Mouse (Mus musculus) adrenal gland, adult 18-20 months (tissue): ENCODE results near the gene Ccdc106. TPM values are rescaled to one million over a fixed set of nuclear protein-coding genes. Genes with fewer than 3 reads are reported as not detected.

ENCODE experiments used
- DNase-seq, 2 experiments: peaks; one replicate each; pipeline ENCODE4 v3.0.0; 2021 to 2022; ENCODE audit warnings: low spot score in 2 of 2
- total RNA-seq, 2 experiments: library from RNA; stranded (reverse); gene quantifications; 1 replicate in 1 of 2; 2 replicates in 1 of 2; pipeline ENCODE4 v1.2.3; 2021

Ccdc106 gene
- total RNA-seq, 2 experiments from 2014 or later: 1.5 to 2.6 TPM

DNA sequence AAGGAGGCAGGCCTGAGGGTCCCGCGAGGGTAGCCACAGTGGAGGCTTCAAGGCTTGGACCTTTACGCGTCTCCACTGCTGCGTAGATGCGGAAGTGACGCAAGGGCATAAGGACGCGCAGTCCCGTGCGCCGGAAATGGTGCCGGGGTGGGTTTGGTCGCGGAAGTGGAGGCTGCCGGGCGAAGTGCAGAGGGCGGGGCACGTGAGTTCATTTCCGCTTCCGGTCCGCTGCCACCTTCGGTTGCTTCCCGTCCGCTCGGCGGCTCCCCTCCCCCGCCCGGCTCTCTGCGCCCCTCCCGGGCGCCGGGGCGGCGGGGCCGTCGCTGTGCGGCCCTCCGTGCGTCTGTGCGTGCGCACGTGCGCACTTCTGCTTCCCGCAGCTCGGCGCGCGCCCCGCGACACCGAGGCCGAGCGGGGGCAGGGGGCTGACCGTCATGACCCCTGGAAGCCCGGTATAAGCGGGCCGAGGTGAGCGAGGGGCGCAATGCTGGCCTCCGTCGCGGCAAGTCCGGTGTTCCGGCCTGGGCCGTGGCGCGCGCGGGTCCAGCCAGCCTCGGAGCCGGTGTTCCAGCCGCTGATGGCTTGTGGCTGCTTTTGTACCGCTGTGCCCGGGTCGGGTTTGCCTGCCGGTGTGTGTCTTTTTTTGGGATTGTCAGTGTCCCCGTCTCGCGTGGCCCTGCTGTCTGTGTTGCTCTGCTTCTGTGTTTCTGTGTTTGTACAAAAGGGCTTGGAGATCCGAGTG, 59.8 kb downstream of the Ccdc106 start, which contains the start of gene Epn1:
Gene Epn1 (plus strand): TSS at position 226 of the 742 bp plus-strand sequence.
- peak; percentile 94 to 95 for DNase-seq

DNA sequence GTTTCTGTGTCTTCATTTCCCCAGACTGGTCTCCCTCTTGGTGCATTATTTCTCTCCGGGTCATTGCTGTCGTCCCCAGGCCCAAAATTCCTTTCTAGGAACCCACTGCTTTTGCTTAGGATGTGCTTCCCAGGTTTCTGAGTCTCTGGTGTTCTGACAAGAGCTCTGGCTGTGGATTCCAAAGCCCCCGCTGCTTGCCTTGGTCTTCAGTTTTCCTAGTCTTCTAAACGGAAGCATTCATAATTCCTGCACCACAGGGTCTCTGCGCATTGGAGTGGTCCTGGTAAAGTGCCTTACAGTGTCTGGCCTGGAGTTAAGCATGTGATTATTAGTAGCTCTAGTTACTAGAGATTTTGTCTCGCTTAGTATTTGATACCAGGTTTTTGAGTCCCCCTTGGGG, 60.5 kb downstream of the Ccdc106 start:
- DNase-seq: no peak

DNA sequence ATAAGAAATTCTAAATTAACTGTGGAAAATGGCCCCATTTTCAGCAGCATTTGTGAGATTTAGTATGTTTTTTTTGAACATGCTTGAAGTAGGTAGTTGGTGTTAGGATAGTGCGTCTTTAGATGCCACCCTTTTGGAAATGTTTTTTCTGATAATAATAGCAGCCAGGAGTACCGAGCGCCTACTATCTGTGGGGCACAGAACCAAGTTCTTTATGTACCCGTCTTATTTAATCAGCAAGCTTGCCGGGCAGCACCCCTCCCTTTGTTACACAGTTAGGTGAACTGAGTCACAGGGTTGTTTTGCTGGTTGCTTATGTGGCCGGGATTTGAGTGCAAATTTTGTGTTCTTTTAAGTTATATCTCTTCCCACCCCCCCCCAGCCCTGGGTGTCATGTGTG, 60.9 kb downstream of the Ccdc106 start:
- no peak for DNase-seq

DNA sequence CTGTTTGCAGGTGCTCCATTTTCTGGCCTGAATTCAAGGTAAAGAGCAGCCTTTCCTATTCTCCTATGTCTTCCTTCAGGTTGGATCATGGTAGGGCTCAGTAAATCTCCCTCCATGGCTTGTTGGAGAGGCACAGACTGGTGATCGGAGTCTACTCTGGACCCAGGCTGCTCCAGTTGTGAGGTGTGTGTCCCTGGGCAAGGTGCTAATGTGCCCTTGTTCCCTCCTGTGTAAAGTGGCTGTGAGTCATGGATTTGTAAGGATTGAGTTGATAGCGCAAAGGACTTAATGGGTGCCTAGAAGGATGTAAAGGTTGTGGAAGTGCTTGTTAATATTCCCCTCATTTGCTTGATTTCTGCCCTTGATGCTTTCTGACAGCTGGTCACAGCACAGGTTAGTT, 61.6 kb downstream of the Ccdc106 start:
- DNase-seq: no peak

DNA sequence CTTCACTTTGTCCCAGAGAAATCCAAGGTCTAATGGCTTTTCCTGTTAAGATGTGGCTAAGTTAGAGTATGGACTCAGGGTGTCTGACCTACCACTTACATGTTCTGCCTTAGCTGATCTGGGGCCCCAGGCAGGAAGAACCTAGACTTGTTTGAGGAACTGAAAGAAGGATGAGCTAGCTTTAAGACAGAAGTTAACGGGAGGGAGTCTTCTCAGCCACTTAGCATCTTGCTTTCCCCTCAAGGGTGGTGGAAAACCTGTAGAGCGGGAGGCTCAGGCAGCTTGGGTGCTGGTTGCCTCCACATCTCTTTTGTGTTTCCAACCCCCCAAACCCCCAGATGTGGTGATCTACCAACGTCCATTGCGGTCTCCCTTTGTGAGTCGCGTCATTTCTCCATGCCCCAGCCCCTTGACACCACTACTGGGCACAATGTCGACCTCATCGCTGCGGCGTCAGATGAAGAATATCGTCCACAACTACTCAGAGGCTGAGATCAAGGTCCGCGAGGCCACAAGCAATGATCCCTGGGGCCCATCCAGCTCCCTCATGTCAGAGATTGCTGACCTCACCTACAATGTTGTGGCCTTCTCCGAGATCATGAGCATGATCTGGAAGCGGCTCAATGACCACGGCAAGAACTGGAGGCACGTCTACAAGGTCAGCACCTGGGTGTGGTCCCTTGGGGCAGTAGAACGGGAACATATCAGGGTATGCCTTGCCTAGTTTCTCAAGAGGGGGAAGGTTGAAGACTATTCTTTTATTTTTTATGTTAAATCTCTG, 63.2 kb downstream of the Ccdc106 start:
- no peak for DNase-seq

DNA sequence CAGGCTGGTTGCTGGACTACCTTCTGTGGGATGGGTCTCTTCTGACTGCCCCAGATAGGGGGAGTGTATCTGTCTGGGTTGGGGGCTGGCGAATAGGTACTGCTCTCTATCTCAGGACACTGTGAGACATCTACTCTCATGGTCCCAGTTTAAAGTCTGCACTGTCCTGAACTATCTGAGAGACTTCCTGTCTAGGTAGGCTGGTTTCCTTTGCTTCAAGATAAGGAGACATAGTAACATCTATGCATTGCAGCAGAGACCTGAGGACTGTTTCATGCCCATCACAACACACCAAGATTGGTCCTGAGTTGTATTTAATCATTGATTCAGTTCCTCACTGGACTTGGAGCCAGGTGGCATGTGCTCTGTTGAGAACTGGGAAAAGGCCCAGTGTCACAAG, 65.2 kb downstream of the Ccdc106 start:
- no peak for DNase-seq

DNA sequence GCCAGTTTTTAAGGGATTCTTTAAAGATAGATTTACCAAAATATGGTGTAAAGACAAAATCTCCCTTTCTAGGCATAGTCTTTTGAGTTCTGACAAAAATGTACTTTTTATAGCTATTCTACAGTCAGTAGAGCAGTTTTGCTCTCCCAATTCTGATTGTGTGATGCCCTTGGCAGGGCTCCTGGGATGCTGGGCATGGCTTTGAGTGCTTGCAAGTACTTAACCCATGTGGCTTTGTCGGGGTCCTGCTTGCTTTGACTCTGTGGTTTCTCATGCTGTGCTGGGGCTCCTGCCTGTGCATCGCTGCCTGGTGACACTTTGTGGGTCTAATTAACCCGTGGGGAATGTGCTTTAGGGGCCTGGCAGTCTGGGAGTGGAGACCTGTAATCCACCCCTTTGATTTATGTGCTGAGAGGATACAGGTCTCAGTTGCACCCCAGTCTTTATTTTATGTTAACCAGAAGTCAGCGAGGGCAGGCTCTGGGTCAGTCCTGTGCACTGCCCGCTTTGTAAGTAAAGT, 66.6 kb downstream of the Ccdc106 start:
- DNase-seq: no peak

DNA sequence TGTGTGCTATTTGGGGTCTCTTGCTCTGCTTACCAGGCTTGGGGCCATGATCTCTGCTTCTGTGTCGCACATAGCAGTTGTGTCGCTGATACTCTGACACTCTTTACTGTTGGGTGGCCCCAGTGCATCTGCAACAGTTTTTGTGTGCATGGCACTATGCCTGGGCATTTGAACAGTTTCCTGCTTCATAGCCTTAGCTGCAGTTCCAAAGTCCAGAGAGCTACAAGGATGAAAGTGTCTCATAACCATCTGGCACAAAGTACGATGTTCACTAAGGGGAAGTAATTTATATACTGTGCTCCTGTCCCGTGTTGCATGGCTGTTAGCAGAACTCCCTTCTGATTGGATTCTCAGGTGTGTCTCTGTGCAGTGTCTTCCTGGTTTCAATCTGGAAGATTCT, 67.5 kb downstream of the Ccdc106 start:
- no peak for DNase-seq

DNA sequence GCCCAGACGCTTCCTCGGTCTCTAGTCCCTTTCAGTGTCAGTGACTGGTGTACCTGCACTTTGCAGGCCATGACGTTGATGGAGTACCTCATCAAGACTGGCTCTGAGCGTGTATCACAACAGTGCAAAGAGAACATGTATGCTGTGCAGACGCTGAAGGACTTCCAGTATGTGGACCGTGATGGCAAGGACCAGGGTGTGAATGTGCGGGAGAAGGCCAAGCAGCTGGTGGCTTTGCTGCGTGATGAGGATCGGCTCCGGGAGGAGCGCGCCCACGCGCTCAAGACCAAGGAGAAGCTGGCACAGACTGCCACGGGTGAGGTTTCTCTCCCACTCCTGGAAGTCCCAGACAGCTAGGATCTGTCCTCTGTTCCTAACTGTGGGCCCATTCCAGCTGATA, 69.5 kb downstream of the Ccdc106 start:
- no peak for DNase-seq

DNA sequence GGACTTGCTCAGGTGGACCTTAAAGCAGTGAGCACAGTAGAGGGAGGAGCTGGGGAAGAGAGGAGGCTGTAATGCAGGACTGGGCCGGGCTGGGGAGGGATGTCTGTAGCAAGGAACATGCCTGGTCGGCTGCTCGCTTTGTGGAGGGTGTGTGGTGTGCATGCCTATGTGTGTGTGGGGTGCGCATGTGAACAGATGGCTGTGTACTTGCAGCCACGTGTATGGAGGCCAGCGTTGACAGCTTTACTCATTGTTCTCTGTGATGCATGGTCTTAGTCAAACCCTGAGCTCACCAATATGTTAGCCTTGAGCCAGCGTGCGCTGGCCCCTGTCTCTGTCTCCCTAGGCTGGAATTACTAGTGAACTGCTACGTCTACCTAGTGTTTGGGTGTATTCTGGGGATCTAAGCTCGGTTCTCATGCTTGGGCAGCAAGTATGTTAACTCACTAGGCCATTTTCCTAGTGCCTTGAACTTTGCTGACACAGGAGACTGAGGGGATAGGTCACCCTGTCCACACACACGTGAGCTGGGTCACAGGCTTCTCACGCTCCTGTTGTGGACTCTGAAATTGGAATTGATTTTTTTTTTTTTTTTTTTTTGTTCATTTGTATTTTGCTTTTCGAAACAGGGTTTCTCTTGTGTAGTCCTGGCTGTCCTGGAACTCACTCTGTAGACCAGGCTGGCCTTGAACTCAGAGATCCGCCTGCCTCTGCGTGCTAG, 70.8 kb downstream of the Ccdc106 start:
- no peak for DNase-seq

DNA sequence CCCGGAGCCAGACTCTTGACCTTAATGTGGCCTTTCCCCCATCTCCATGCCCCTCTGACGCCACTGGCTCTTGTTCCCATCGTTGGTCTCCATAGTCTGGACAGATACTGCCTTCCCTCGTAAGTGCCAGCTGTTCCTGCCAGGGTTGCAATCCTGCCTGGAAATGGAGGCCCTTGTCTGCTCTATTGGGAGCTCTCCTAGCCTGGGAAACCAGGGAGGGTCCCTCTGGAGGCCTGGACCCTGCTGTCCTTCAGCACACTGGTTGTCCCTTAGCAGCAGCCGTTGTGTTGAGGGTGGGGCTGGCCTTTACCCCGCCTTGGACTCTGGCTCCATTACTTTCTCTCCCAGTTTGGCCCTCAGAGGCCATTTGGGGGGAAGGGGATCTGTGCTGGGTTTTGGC, 72.0 kb downstream of the Ccdc106 start:
- DNase-seq: no peak

DNA sequence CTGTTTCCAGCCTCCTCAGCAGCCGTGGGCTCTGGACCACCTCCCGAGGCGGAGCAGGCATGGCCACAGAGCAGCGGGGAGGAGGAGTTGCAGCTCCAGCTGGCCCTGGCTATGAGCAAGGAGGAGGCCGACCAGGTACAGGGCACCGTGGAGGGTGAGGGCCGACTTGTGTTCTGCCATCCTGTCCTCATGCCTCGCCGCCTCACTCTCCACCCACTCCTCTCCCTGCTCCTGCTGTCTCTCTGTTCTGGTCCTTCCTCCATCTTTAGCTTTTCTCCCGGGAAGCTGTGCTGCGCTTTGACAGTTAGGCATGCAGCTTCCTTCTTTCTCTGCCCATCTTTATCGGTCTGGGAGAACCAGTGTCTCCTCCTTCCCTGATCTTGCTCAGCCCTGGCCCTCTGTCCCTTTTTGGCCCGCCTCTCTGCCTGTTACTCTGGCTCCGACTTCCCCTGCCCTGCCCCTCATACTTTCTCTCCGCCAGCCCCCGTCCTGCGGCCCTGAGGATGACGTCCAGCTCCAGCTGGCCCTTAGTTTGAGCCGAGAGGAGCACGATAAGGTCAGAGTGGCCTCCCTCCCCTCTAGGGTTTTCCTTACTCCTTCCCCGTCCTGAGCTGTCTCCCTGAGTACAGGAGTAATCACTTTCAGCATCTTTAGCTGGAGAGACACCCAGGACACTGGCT, 72.6 kb downstream of the Ccdc106 start:
- DNase-seq: no peak

DNA sequence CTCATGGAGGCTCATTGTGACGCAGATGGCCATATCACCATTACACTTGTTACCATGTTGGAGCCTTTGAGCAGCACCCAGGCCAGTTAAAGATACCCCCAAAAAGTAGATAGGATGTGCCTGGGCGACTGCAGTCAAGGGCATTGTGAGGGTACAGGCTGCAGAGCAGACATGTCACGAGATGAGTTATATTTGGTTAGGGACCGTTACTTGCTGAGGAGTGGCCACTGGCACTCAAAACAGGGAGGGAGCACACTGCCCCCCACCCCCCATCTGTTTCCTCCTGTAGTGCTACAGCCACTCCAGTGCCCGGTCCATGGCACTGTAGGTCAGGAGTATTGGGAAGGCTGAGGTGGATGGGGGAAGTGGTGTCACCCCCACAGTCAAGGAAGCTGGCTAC, 78.4 kb downstream of the Ccdc106 start:
- DNase-seq: no peak

DNA sequence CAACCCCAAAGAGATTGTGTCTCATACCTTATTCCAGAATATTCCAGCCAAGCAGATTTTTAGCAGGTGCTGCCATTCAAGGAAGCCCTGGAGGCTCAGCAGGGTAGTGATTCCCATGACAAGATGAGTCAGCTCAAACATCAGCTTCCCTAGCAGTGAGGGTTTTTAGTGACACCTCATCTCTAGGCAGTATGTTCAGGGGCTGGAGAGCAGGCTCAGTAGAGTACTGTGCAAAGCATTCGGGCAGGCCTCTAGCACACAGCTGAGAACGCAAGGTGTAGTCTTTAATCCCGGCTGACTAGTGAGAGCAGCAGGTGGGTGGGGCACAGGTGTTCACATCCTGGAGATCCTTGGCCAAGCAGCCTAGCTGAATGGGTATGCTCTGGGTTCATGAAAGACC, 79.4 kb downstream of the Ccdc106 start:
- DNase-seq: no peak

DNA sequence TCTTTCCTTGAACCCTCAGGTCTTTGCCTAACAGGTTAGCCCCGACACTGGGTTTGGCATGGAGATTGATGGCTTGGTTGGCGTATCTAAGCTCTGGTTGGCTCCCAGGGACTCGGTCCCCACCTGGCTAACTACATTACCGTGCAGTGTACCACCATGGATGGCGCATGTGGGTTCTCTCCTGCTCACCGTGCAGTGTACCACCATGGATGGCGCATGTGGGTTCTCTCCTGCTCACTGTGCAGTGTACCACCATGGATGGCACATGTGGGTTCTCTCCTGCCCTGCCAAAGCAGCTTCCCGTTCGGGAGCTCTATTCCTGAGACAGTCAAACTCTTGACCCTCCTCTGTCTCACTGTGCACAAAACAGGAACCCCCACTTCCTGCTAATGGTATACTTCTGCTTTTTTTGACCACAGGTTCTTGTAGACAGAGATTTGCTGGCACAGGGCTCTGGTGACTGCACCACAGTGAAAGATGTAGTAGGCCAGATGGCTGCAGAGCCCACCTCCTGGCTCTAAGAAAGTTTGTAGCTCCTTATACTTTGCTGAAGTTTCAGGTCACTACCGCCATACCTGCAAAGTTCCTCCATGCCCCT, 80.8 kb downstream of the Ccdc106 start:
- DNase-seq: no peak

DNA sequence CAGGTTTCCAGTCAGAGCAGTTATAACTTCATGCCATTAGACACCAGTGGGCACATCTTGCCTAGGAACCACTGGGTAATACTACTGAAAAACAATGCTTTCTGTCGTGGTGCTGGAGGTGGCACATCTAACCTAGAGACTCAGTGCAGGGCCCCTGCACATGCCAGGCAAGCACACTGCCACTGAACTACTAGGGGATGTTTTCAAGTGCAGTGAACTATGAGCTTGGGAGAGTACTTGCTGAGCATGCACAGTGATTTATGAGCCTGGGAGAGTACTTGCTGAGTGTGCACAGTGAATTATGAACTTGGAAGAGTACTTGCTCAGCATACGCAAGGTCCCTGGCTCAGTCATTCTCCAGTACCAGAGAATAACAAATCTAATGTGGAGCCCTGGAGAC, 82.2 kb downstream of the Ccdc106 start:
- DNase-seq: no peak

DNA sequence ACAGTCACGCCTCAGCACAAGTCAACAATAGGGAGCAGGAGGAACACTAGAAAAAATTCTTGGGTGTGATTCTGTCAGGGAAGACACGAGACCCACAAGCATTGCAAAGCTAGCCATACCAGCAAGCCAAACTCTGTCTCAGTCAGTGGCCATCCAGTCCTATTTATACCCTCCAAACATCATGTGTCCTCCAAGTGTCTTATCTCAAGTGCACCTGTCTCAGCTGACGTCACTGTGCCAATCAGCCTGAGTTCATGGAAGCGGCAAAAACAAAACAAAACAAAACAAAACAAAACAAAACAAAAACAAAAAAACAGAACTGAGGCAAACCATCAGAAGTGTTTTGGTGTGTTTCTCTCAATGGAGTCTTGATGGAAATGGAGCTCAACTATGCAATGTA, 87.9 kb downstream of the Ccdc106 start:
- DNase-seq: peak in 1 of 2 experiments; percentile 5

DNA sequence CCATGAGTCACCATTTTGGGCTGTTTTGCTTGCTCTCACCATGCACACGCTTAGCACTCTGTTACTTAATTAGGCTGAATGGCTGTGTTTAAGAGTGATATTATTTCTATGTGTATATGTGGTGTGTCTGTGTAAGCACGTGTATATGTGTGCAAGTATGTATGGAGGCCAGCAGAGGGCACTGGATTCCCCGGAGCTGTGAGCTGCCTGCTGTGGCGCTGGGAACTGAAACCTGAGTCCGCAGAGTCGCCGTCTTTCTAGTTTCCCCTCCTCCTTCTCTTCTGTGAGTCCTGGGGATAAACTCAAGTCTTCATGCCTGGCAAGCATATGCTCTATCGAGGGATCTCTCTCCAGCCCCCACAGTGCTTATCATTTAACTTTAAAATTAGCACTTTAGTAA, 88.9 kb downstream of the Ccdc106 start:
- no peak for DNase-seq
